Mouse (Mus musculus) forebrain, embryonic 13.5 days (tissue): ENCODE measurements around the gene Vmp1. TPM values are rescaled to one million over a fixed set of nuclear protein-coding genes. Genes with fewer than 3 reads are reported as not detected.

ENCODE experiments used
- ATAC-seq: fragments of 200-750 bp; cut with Nextera tagmentation; 2 replicates; pipeline ENCODE4 v1.8.0; 2017
- H3K27ac ChIP-seq: fragments of 300-500 bp; sonication (generic); 2 replicates; pipeline ENCODE4 v1.5.1; 2015; ENCODE audit warnings: inconsistent platforms, mild to moderate bottlenecking, moderate library complexity
- H3K27me3 ChIP-seq: fragments of 300-500 bp; sonication (generic); 2 replicates; pipeline ENCODE4 v1.6.1; 2015; ENCODE audit warnings: mild to moderate bottlenecking, inconsistent platforms
- H3K36me3 ChIP-seq: fragments of 300-500 bp; sonication (generic); 2 replicates; pipeline ENCODE4 v1.6.1; 2015; ENCODE audit warnings: mild to moderate bottlenecking, inconsistent platforms; ENCODE audit not compliant: poor library complexity, severe bottlenecking
- H3K4me1 ChIP-seq: fragments of 300-500 bp; sonication (generic); 2 replicates; pipeline ENCODE4 v1.6.1; 2015; ENCODE audit warnings: inconsistent platforms
- H3K4me2 ChIP-seq: fragments of 300-500 bp; sonication (generic); 2 replicates; pipeline ENCODE4 v1.6.1; 2015; ENCODE audit warnings: inconsistent platforms, mild to moderate bottlenecking, moderate library complexity
- H3K4me3 ChIP-seq: fragments of 300-500 bp; sonication (generic); 2 replicates; pipeline ENCODE4 v1.5.1; 2015; ENCODE audit warnings: mild to moderate bottlenecking, inconsistent platforms
- H3K9ac ChIP-seq: fragments of 300-500 bp; sonication (generic); 2 replicates; pipeline ENCODE4 v1.6.1; 2015; ENCODE audit warnings: mild to moderate bottlenecking, inconsistent platforms
- H3K9me3 ChIP-seq: fragments of 300-500 bp; sonication (generic); replicated peaks from 2 replicates; pipeline ENCODE4 v1.6.1; 2016; ENCODE audit warnings: inconsistent platforms
- WGBS: fragments of 180-500 bp; shearing (Covaris S2); methylation state at CpG from one replicate; pipeline ENCODE4 v1.1.7; 2015; 5-methylcytosine and 5-hydroxymethylcytosine counted together
- polyA plus RNA-seq: library from polyadenylated mRNA; unstranded; fragments of >200 nt; fragmentation: Nextera tagmentation; extraction: Ambion mirVana; gene quantifications from 2 replicates; pipeline ENCODE4 v1.2.1, GENCODE M21; 2015

The Vmp1 gene
- polyA plus RNA-seq, 1 experiment from 2014 or later, result 86.8 TPM

GRCm38 (mm10) chr11:86668169-86668568, 15.5 kb downstream of the Vmp1 start:
- no peaks in the 10 kb centered on the region for H3K9me3 ChIP-seq
- no peak overlapping the region for H3K4me3 ChIP-seq
- no peak overlapping the region for H3K4me2 ChIP-seq
- ATAC-seq, result no peak
- H3K9ac ChIP-seq, result no peak overlapping the region
- no peak overlapping the region for H3K27ac ChIP-seq
- H3K36me3 ChIP-seq, result peaks cover 18% of the 10 kb centered on the region
- no peaks in the 10 kb centered on the region for H3K27me3 ChIP-seq
- peaks cover 8% of the 10 kb centered on the region for H3K4me1 ChIP-seq
- 95% methylated on average over 3 of the region's 3 CpGs for WGBS

GRCm38 (mm10) chr11:86667553-86667952, 16.1 kb downstream of the Vmp1 start:
- H3K36me3 ChIP-seq, result peaks cover 23% of the 10 kb centered on the region
- 98% methylated on average over 2 of the region's 2 CpGs for WGBS
- H3K4me3 ChIP-seq, result no peak overlapping the region
- no peak overlapping the region for H3K27ac ChIP-seq
- no peaks in the 10 kb centered on the region for H3K9me3 ChIP-seq
- no peak overlapping the region for H3K4me2 ChIP-seq
- ATAC-seq, result no peak
- no peak overlapping the region for H3K9ac ChIP-seq
- peaks cover 8% of the 10 kb centered on the region for H3K4me1 ChIP-seq
- H3K27me3 ChIP-seq, result no peaks in the 10 kb centered on the region

GRCm38 (mm10) chr11:86664406-86664805, 19.2 kb downstream of the Vmp1 start:
- peaks cover 36% of the 10 kb centered on the region for H3K36me3 ChIP-seq
- WGBS, result 92% methylated on average over 3 of the region's 3 CpGs
- H3K27ac ChIP-seq, result no peak overlapping the region
- no peaks in the 10 kb centered on the region for H3K27me3 ChIP-seq
- no peaks in the 10 kb centered on the region for H3K9me3 ChIP-seq
- no peak overlapping the region for H3K4me3 ChIP-seq
- H3K4me1 ChIP-seq, result no peaks in the 10 kb centered on the region
- H3K4me2 ChIP-seq, result no peak overlapping the region
- no peak for ATAC-seq
- no peak overlapping the region for H3K9ac ChIP-seq

- Histone ChIP-seq H3K36me3 (peaks cover 37% of the 10 kb centered on the region), H3K4me2 (no peak overlapping the region), H3K9ac (no peak overlapping the region), H3K4me1 (no peaks in the 10 kb centered on the region), H3K9me3 (no peaks in the 10 kb centered on the region), H3K4me3 (no peak overlapping the region), H3K27me3 (no peaks in the 10 kb centered on the region), H3K27ac (no peak overlapping the region)
- no peak for ATAC-seq
Observed at GRCm38 (mm10) chr11:86663977-86664376, 19.7 kb downstream of the Vmp1 start.

- Histone ChIP-seq H3K4me2 (no peak overlapping the region), H3K9me3 (no peaks in the 10 kb centered on the region), H3K4me3 (no peak overlapping the region), H3K27me3 (no peaks in the 10 kb centered on the region), H3K9ac (no peak overlapping the region), H3K4me1 (no peaks in the 10 kb centered on the region), H3K27ac (no peak overlapping the region), H3K36me3 (peaks cover 39% of the 10 kb centered on the region)
- 93% methylated on average over 8 of the region's 8 CpGs for WGBS
- ATAC-seq, result no peak
Observed at GRCm38 (mm10) chr11:86662986-86663895, 20.4 kb downstream of the Vmp1 start.

GRCm38 (mm10) chr11:86657863-86658262, 25.8 kb downstream of the Vmp1 start:
- Histone ChIP-seq H3K9me3 (no peaks in the 10 kb centered on the region), H3K4me3 (no peak overlapping the region), H3K4me1 (no peaks in the 10 kb centered on the region), H3K36me3 (peaks cover 18% of the 10 kb centered on the region), H3K9ac (no peak overlapping the region), H3K4me2 (no peak overlapping the region), H3K27ac (no peak overlapping the region), H3K27me3 (no peaks in the 10 kb centered on the region)
- ATAC-seq, result no peak

GRCm38 (mm10) chr11:86656849-86657567, 26.6 kb downstream of the Vmp1 start:
- Histone ChIP-seq H3K4me3 (no peak overlapping the region), H3K4me2 (no peak overlapping the region), H3K27me3 (no peaks in the 10 kb centered on the region), H3K27ac (no peak overlapping the region), H3K36me3 (peaks cover 11% of the 10 kb centered on the region), H3K4me1 (no peaks in the 10 kb centered on the region), H3K9ac (no peak overlapping the region), H3K9me3 (no peaks in the 10 kb centered on the region)
- ATAC-seq, result no peak
- 94% methylated on average over 4 of the region's 4 CpGs for WGBS

GRCm38 (mm10) chr11:86655671-86656070, 28.0 kb downstream of the Vmp1 start:
- Histone ChIP-seq H3K27ac (no peak overlapping the region), H3K4me2 (no peak overlapping the region), H3K4me1 (no peaks in the 10 kb centered on the region), H3K27me3 (no peaks in the 10 kb centered on the region), H3K9ac (no peak overlapping the region), H3K4me3 (no peak overlapping the region), H3K36me3 (peaks cover 7% of the 10 kb centered on the region), H3K9me3 (no peaks in the 10 kb centered on the region)
- no peak for ATAC-seq
- WGBS, result 81% methylated on average over 1 of the region's 1 CpGs

GRCm38 (mm10) chr11:86654096-86654495, 29.5 kb downstream of the Vmp1 start:
- Histone ChIP-seq H3K4me3 (no peak overlapping the region), H3K27ac (no peak overlapping the region), H3K9me3 (no peaks in the 10 kb centered on the region), H3K36me3 (peaks cover 3% of the 10 kb centered on the region; the same call in 1 of the 2 replicates), H3K9ac (no peak overlapping the region), H3K4me1 (no peaks in the 10 kb centered on the region), H3K4me2 (no peak overlapping the region), H3K27me3 (no peaks in the 10 kb centered on the region)
- 95% methylated on average over 4 of the region's 4 CpGs for WGBS
- ATAC-seq, result no peak

GRCm38 (mm10) chr11:86653446-86653845, 30.2 kb downstream of the Vmp1 start:
- ATAC-seq, result no peak
- WGBS, result 39% methylated on average over 3 of the region's 3 CpGs
- Histone ChIP-seq H3K4me3 (no peak overlapping the region), H3K27ac (no peak overlapping the region), H3K36me3 (no peaks in the 10 kb centered on the region; the same call in 1 of the 2 replicates), H3K9me3 (no peaks in the 10 kb centered on the region), H3K4me1 (no peaks in the 10 kb centered on the region), H3K9ac (no peak overlapping the region), H3K4me2 (no peak overlapping the region), H3K27me3 (no peaks in the 10 kb centered on the region)

- Histone ChIP-seq H3K27me3 (no peaks in the 10 kb centered on the region), H3K4me3 (no peak overlapping the region)
Observed at GRCm38 (mm10) chr11:86652578-86652979, 31.1 kb downstream of the Vmp1 start.

GRCm38 (mm10) chr11:86650676-86651075, 33.0 kb downstream of the Vmp1 start:
- WGBS, result 68% methylated on average over 6 of the region's 6 CpGs
- Histone ChIP-seq H3K36me3 (no peaks in the 10 kb centered on the region; the same call in 1 of the 2 replicates), H3K4me3 (no peak overlapping the region), H3K27me3 (no peaks in the 10 kb centered on the region), H3K4me1 (peaks cover 6% of the 10 kb centered on the region; the same call in 1 of the 2 replicates), H3K27ac (no peak overlapping the region), H3K9me3 (no peaks in the 10 kb centered on the region), H3K9ac (no peak overlapping the region), H3K4me2 (no peak overlapping the region)
- no peak for ATAC-seq

More at GRCm38 (mm10) chr11:86652578-86652979, 31.1 kb downstream of the Vmp1 start:
- Histone ChIP-seq H3K4me2 (no peak overlapping the region), H3K9ac (no peak overlapping the region), H3K36me3 (no peaks in the 10 kb centered on the region; the same call in 1 of the 2 replicates), H3K4me1 (peaks cover 6% of the 10 kb centered on the region; the same call in 1 of the 2 replicates), H3K27ac (no peak overlapping the region), H3K9me3 (no peaks in the 10 kb centered on the region)
- 97% methylated on average over 4 of the region's 4 CpGs for WGBS
- ATAC-seq, result no peak
